Mouse (Mus musculus) adrenal gland (tissue): ENCODE measurements around the gene Unc93a2.
"Not testable (repeated sequence)": the region's sequence is repeated elsewhere in the genome, so short reads cannot be mapped to it uniquely, and the experiment has no call there.

Experiments
- intact Hi-C: fragments of 180-260 bp; cut with DNase I; formaldehyde crosslinking; loops from one replicate; pipeline ENCODE4 v1.15.1; 2025
- long read RNA-seq, 2 experiments: library from polyadenylated mRNA; unstranded; transcript quantifications; one replicate each; pipeline ENCODE4 v2.0.0; 2020; ENCODE audit warnings: borderline replicate concordance in 1 of 2; ENCODE audit not compliant: insufficient replicate concordance in 1 of 2

Unc93a2 gene
- long read RNA-seq, experiment 1, result 0 reads
- long read RNA-seq, experiment 2, result 0 reads

DNA sequence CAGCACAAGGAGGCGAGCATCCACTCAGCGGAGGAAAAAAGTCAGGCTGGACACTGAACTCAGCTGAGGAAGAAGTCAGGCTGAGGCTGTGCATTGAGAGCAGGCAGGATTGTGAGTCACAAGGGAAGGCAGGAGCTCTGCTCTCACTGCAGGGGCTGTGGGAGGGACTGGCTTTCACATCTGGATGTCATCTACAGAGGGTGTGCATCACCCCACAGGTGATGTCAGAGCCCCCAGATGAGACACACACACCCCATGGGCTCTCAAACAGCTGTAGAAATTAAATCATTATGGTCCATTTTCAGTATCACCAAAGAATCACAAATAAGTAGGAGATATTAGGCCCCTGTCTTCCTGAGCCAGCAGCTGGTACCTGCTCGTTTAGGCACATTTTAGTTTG, at the start of gene Unc93a2:
Unc93a2 (minus strand) TSS at position 101 of the 400 bp plus-strand sequence.
- intact Hi-C loops, result not testable (repeated sequence)

DNA sequence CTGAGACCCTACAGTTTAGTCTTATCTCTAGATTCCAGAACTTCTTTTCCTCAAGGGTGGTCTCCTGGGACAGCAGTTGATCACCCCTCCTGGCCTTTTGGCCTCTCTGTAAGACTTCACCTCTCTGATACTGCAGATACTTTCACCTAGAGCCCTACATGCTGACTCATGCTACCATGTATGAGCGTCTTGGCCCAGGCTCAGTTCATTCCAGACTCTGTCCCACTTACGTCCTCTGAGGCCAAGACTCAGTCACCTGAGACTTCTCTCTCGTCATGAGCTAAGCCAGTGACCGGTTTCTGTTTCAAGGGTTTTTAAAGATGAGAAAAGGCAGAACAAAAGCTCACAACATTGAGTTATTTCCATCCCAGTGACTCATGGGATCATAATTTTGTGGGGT, 48.9 kb upstream of the Unc93a2 start:
- intact Hi-C loops, result not testable (repeated sequence)

DNA sequence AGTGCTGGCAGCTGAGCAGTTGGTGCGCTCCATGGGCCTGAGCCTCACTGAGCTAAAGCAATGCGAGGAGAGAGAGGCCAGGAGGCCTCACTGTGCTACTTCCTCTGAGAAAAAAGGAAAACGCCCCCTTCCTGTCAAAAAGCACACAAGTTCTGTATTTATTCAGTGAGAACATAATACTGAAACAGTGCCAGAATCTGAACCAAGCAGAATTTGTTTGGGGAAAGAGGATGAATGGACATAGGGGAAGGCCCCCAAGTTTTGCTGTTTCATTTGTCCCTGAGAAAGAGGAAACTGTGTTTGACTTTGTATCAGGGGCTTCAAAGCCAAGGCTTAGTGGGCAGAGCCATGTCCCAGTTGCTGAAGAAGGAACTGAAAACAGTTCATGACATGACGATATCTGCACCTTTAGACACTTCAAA, 45.0 kb upstream of the Unc93a2 start:
- intact Hi-C loops, result not testable (repeated sequence)

DNA sequence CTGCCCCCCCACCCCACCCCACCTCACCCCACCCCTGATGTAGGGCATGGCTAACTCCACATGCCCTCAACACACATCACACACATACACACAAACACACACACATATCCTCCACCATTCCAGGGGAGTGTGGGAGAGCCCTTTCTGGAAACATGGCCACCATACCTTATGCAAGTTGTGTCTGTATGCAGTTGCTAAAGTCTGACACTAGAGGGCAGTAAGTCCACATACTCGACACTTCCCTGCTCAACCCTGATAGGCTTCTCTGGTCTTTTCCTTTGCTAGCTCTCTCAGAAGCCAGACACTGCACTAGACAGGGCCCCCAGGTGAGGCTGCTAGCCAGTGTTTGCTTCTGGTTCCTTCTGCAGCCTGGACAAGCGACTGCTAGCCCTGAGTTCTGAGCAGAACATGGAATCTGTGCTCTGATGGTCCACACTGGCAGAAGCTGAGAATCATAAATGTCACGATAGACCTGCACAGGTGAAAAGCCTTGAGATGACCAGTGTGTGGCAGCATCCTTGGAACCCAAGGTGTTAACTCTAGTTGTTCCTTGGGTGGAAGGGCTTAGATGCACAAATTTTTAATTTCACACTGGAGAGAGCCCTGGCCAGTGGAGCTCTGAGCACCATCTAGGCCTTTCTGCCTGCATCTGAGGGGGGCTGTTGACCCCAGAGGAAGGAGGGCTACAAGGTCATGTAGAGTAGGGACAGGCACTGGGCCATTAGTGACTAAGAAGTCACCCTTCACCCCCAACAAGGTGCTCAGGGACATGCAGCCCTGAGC, 35.1 kb upstream of the Unc93a2 start:
- intact Hi-C loops, result not testable (repeated sequence)

DNA sequence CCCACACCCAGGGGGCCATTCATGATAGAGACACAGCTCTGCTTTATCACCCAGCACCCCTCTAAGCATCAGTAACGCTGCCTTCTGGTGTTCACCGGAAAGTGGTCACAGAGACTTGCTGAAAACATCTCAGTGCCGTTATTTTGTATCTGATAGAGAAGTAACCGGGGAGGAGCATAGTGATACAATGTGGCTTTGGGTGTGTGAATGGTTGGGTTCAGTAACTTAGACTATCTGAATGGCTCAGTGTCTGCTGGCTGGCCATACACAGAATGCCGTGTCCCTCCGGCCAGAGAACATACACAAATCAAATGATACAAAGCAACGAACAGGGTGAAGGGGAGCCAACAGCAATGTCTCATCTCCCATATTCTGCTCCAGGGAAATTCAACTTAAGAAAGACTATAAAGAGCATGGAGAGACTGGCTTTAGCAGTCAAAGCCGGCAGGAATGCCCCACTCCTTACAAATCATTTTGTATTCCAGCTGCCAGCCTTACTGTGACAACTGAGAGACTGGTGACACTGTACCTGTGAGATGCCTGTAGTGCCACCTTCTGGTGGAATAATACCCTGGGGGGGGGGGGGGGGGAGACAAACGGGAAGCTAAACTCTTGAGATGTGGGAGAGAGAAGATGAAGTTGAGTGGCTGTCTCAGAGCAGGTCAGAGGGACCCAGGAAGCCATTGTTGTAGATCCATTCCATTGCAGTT, 29.5 kb upstream of the Unc93a2 start:
- intact Hi-C loops, result not testable (repeated sequence)

- intact Hi-C loops, result not testable (repeated sequence)
These were observed 28.1 kb upstream of the Unc93a2 start for GRCm38 (mm10) chr17:7413336-7413735.

GRCm38 (mm10) chr17:7399770-7400169, 14.5 kb upstream of the Unc93a2 start:
- intact Hi-C loops, result not testable (repeated sequence)

GRCm38 (mm10) chr17:7398198-7398847, 13.1 kb upstream of the Unc93a2 start:
- intact Hi-C loops, result not testable (repeated sequence)

- intact Hi-C loops, result not testable (repeated sequence)
These were observed 11.8 kb upstream of the Unc93a2 start for GRCm38 (mm10) chr17:7397079-7397478.

GRCm38 (mm10) chr17:7396288-7396687, 11.0 kb upstream of the Unc93a2 start:
- intact Hi-C loops, result not testable (repeated sequence)

DNA sequence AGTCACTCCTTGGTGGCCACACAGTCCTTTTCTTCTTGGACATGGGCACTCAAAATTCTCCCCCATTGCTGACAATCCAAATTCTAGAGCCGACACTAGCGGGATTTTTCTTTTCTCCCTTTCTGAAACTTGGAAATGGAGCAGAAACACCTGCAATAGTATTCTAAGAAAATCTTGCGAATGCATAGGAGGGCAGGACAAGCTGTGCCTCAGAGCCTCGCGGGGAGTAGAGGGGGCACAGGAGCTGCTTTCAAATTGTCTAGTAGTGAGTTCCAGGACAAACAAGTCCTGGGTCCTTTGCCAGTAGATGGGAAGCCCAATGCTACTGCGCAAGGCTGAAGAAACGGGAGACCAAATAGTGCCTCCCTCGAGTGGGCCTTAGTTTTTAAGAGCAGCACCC, 10.4 kb upstream of the Unc93a2 start:
- intact Hi-C loops, result not testable (repeated sequence)

- intact Hi-C loops, result not testable (repeated sequence)
These were observed 9.9 kb upstream of the Unc93a2 start for GRCm38 (mm10) chr17:7395116-7395515.

GRCm38 (mm10) chr17:7389898-7390297, 4.6 kb upstream of the Unc93a2 start:
- intact Hi-C loops, result not testable (repeated sequence)

- intact Hi-C loops, result not testable (repeated sequence)
These were observed 3.7 kb upstream of the Unc93a2 start for GRCm38 (mm10) chr17:7388958-7389356.

DNA sequence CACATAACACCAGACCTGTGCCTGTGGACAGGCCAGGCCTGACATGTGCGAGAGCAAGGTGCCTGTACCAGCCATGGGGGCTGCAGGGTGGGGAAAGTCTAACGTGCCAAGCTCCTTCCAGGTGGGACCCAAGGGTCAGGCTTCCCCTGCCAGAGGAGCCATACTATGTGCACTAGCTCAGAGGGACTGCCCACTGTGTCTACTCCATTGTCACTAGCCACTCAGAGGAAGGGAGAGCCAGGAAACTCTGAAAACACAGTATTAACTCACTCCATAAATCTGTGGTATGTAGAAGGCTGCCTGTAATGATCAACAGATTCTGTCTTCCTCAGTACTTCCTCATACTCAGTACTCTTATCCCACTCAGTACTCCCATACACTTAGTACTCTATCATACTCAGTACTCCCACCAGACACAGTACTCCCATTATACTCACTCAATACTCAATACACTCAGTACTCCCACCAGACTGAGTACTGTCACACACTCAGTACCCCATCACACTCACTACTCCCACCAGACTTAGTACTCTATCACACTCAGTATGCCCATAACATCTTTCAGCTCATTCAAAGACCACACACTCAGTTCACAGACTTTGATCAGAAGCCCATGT, 3.2 kb upstream of the Unc93a2 start:
- intact Hi-C loops, result not testable (repeated sequence)

- intact Hi-C loops, result not testable (repeated sequence)
These were observed 752 bp upstream of the Unc93a2 start for GRCm38 (mm10) chr17:7386016-7386415.

DNA sequence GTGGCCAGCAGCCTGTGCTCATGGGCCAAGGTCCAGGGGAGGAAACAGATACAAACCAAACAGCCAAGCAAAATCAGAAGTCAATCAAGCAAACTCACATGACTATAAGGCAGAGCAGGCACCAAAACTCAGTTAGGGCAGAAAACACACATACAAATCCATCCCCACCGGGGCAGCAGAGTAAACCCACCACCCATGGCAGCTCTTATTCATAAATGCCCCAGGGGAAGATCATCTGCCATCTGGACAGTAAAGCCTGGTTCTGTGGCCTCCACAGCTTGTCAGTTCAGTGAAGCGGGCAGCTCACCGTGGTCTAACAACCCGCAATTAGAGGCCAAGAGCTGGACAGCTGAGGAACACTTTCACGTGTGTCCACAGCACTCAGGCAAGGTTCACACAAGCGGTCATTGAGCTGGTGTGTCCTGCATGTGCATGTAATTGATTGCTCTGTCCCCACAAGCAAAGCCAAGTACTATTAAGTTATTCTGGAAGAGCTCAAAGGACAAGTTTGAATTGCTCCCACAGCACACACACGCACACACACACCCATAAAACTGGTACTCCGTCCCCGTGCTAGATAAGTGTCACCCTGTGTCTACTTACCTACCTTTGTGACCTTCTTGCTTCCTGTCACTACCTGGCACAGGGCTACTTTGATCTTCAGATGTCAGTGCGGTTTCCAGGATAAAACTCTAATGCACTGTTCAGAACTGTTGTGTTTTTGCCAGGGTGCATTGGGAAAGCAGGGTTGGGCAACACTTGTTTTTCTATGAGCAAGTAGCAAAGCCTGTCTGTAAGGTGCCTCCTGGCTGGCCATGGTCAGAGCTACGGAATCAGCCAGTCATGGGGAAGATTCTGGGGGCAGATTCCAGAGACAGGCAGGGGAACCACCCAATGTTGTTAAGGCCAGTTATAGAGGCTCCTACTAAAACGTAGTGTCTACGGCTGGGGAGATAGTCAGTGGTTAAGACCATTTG, 1.8 kb downstream of the Unc93a2 start:
- intact Hi-C loops, result not testable (repeated sequence)

GRCm38 (mm10) chr17:7382711-7383110, 2.6 kb downstream of the Unc93a2 start:
- intact Hi-C loops, result not testable (repeated sequence)

DNA sequence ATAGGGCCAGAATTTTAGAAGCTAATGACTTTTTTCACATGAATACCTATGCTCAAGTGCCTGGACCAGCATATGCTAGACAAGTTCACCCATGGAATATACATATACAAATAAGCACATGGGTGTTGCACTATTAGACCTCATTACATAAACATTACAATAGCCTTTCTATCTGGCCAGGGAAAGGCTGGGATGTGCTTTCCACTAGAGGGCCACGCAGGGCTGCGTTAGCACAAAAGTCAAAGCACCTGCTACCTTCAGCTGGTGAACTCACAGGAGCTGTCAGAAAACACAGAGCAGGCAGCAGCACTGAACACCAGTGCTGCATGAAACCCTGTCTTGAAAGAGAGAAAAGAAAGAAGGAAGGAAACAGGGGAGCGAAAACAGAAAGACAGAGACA, 7.4 kb downstream of the Unc93a2 start:
- intact Hi-C loops, result not testable (repeated sequence)
